Mouse (Mus musculus) activated CD4-positive, CD25-positive, alpha-beta regulatory T cell, adult 9 weeks (primary cell): Measurements from ENCODE around the gene Psmf1. TPM values are rescaled to one million over a fixed set of nuclear protein-coding genes. Genes with fewer than 3 reads are reported as not detected.

Source experiments
- polyA plus RNA-seq: library from polyadenylated mRNA; unstranded; fragments of 100-300 nt; shearing (Covaris generic); gene quantifications from one replicate; pipeline ENCODE4 v1.2.1, GENCODE M21; 2017

Psmf1 gene
- polyA plus RNA-seq: 75.6 TPM

DNA sequence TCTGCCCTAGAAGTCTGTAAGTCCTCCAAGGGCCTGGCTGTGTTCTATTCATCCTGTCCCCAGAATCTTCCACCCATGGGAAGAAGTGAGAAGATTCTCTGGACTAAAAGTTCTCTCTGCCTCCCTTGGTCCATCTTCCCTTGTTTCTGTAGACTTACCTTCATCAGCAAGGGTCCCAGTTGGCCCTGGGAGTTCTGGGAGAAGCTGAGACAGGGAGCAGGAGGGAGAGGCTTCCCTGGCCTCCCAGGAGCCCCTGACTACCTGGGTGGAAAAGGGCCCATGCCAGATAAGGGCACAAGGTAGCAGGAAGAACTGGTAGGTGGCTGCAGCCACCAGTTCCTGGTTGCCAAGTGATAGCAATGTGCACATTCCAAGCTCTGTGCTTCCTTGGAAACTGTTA is at the start of gene Psmf1:
Psmf1 (minus strand) TSS at position 342 of the 400 bp plus-strand sequence.

DNA sequence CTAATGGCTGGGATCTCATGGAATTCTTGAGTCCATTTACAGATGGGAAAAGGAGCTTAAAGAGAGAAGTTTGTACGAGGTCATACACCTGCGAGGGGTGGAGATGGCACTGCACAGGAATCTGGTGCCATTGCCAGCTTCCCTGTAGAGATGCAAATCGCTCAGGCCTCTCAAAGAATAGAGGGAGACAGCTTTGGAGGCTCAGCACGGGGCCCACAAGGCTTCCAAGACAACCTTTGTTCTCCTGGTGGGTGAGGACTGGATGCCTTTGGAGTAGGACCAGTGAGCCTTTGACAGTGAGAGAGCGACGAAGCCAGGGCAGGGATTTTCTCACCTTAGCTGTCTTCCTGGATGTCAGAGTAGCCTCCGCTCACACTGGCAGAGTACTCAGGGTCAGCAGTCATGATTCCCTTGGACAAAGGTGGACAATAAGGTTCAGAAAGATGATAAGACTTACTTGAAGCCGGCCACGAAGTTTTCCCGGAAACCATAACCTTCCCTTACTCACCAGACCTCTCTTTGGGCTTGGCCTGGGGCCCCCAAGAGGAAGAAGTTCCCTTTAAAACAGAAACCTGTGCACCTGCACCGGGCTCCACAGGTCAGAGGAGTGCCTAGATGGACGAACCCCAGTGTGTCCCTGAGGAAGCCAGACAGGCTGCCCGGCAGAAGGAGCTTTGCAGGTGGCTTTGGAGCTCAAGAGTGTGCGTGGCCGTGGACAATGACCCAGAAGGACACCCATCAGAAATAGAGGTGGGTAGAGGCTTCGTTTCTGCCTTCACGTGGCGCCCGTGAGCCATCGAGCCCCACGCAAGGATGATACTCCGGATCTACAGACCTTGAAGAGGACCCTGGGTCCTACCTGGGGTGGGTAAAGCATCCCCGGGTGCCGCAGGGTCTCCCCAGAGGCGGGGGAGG is 42.5 kb downstream of the Psmf1 start, which contains the start of gene Tmem74b:
Tmem74b (plus strand) TSS at position 778 of the 915 bp plus-strand sequence.

DNA sequence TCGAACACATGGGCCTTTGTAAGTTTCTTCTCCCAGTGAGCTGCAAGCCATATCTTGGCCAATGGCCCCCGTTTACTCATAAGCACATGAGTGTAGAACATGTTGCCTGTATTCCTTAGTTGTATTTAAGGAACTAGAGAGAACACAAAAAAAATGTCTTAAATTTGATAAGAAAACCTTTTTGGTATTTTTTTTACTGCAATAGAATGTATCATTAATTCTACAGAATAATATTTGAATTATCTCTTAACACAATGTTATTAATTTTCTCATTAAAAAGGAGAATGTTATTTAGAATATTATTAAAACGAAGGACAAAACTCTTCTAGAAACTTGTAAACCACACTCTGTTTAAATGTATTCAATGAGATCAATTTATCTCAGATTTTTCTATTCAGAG is 75.6 kb downstream of the Psmf1 start, which contains the start of gene Rad21l:
Rad21l (minus strand) TSS at position 101 of the 400 bp plus-strand sequence.

Other genes with a start within 250 kb of the Psmf1 start
- gene Fkbp1a, start 201.7 kb downstream of the Psmf1 start, polyA plus RNA-seq: 262 TPM
- 92.3 TPM for gene Sdcbp2, start 171.6 kb downstream of the Psmf1 start, polyA plus RNA-seq
- gene Snph, start 111.6 kb downstream of the Psmf1 start, polyA plus RNA-seq: not detected
- not detected for gene Rad21l, start 75.7 kb downstream of the Psmf1 start, polyA plus RNA-seq
- 0.53 TPM for gene Tmem74b, start 42.2 kb downstream of the Psmf1 start, polyA plus RNA-seq
- not detected for gene Rspo4, start 98.7 kb upstream of the Psmf1 start, polyA plus RNA-seq
- 0.20 TPM for gene Angpt4, start 167.0 kb upstream of the Psmf1 start, polyA plus RNA-seq
- 33.1 TPM for gene Fam110a, start 236.0 kb upstream of the Psmf1 start, polyA plus RNA-seq